Mouse (Mus musculus) limb, embryonic 11.5 days (tissue): ENCODE results near the gene Kcnj16. TPM values are rescaled to one million over a fixed set of nuclear protein-coding genes. Genes with fewer than 3 reads are reported as not detected.

Experiments used
- ATAC-seq: fragments of 200-750 bp; cut with Nextera tagmentation; 2 replicates; pipeline ENCODE4 v1.8.0; 2017; ENCODE audit warnings: low read depth; ENCODE audit not compliant: insufficient number of reproducible peaks, low FRiP score, low TSS enrichment
- DNase-seq: peaks from one replicate; pipeline ENCODE4 v3.0.0-alpha.2; 2015; ENCODE audit warnings: low spot score
- H3K27ac ChIP-seq: fragments of 300-500 bp; sonication (generic); replicated peaks from 2 replicates; pipeline ENCODE4 v1.5.1; 2014; ENCODE audit warnings: low read depth, mild to moderate bottlenecking, low read length
- H3K27me3 ChIP-seq: fragments of 300-500 bp; sonication (generic); 2 replicates; pipeline ENCODE4 v1.6.1; 2014; ENCODE audit warnings: mild to moderate bottlenecking, low read length, mixed read lengths; ENCODE audit not compliant: control insufficient read depth, insufficient read depth
- H3K36me3 ChIP-seq: fragments of 300-500 bp; sonication (generic); 2 replicates; pipeline ENCODE4 v1.6.1; 2014; ENCODE audit warnings: mild to moderate bottlenecking, low read length, moderate library complexity, mixed read lengths; ENCODE audit not compliant: control insufficient read depth, insufficient read depth
- H3K4me1 ChIP-seq: fragments of 300-500 bp; sonication (generic); 2 replicates; pipeline ENCODE4 v1.6.1; 2014; ENCODE audit warnings: low read length, mixed read lengths; ENCODE audit not compliant: control insufficient read depth, insufficient read depth
- H3K4me2 ChIP-seq: fragments of 300-500 bp; sonication (generic); 2 replicates; pipeline ENCODE4 v1.6.1; 2014; ENCODE audit warnings: low read depth, mild to moderate bottlenecking, moderate library complexity; ENCODE audit not compliant: severe bottlenecking
- H3K4me3 ChIP-seq: fragments of 300-500 bp; sonication (generic); 2 replicates; pipeline ENCODE4 v1.5.1; 2014; ENCODE audit warnings: low read depth, low read length
- H3K9ac ChIP-seq: fragments of 300-500 bp; sonication (generic); 2 replicates; pipeline ENCODE4 v1.6.1; 2014; ENCODE audit warnings: mild to moderate bottlenecking, low read length
- H3K9me3 ChIP-seq: fragments of 300-500 bp; sonication (generic); 2 replicates; pipeline ENCODE4 v1.6.1; 2016; ENCODE audit warnings: low read length; ENCODE audit not compliant: control insufficient read depth
- WGBS: fragments of 180-500 bp; shearing (Covaris S2); extraction: QIAGEN DNeasy Blood & Tissue Kit; methylation state at CpG from one replicate; pipeline ENCODE4 v1.1.7; 2014; 5-methylcytosine and 5-hydroxymethylcytosine counted together
- polyA plus RNA-seq: library from polyadenylated mRNA; unstranded; fragments of >200 nt; fragmentation: Nextera tagmentation; extraction: Ambion mirVana; gene quantifications from 2 replicates; pipeline ENCODE4 v1.2.1, GENCODE M21; 2014

The Kcnj16 gene
- polyA plus RNA-seq, 1 experiment from 2014 or later, result 0.15 TPM

GRCm38 (mm10) chr11:111022681-111023281 lies 54.9 kb downstream of the Kcnj16 start:
- 74% methylated on average over 8 of the region's 8 CpGs for WGBS
- Histone ChIP-seq H3K36me3 (no peaks in the 10 kb centered on the region), H3K27me3 (no peaks in the 10 kb centered on the region), H3K4me3 (no peak overlapping the region), H3K4me1 (no peaks in the 10 kb centered on the region), H3K4me2 (no peak overlapping the region), H3K9me3 (no peaks in the 10 kb centered on the region), H3K9ac (no peak overlapping the region), H3K27ac (no peak overlapping the region)
- DNase-seq (no peak), ATAC-seq (no peak)

- H3K27ac ChIP-seq, result no peak overlapping the region
- no peak overlapping the region for H3K4me2 ChIP-seq
- H3K4me3 ChIP-seq, result no peak overlapping the region
- no peaks in the 10 kb centered on the region for H3K36me3 ChIP-seq
- H3K9me3 ChIP-seq, result no peaks in the 10 kb centered on the region
- H3K9ac ChIP-seq, result no peak overlapping the region
- DNase-seq (no peak), ATAC-seq (no peak)
- 47% methylated on average over 5 of the region's 5 CpGs for WGBS
- H3K4me1 ChIP-seq, result no peaks in the 10 kb centered on the region
- H3K27me3 ChIP-seq, result no peaks in the 10 kb centered on the region
These were observed 74.3 kb downstream of the Kcnj16 start for GRCm38 (mm10) chr11:111042175-111042574.

GRCm38 (mm10) chr11:111043298-111043697 lies 75.5 kb downstream of the Kcnj16 start:
- H3K4me3 ChIP-seq, result no peak overlapping the region
- H3K27me3 ChIP-seq, result no peaks in the 10 kb centered on the region
- H3K4me1 ChIP-seq, result no peaks in the 10 kb centered on the region
- H3K36me3 ChIP-seq, result no peaks in the 10 kb centered on the region
- WGBS, result 81% methylated on average over 4 of the region's 4 CpGs
- H3K9me3 ChIP-seq, result no peaks in the 10 kb centered on the region
- no peak overlapping the region for H3K9ac ChIP-seq
- no peak for DNase-seq
- no peak for ATAC-seq
- H3K27ac ChIP-seq, result no peak overlapping the region
- no peak overlapping the region for H3K4me2 ChIP-seq

DNA sequence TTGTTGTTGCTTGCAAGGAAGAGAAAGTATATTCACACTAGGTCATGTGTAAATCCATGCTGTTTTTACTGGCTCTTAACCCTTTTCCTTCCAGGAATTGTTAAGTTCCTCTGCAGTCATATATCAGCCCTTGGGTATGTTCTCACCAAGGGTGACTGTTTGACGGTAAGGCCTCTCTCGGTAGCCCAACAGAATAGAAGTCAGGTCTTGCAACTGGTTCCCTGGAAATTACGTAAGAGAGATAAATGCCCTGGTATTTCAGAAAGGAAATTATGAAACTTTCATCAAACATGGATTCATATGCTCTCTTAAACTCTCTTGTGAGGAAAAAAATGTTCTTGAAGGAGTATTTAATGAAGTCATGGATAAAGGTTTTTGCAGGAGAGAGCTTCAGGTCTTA lies 86.4 kb downstream of the Kcnj16 start:
- Histone ChIP-seq H3K4me2 (no peak overlapping the region), H3K9ac (no peak overlapping the region), H3K27me3 (no peaks in the 10 kb centered on the region), H3K36me3 (no peaks in the 10 kb centered on the region), H3K27ac (no peak overlapping the region), H3K4me3 (no peak overlapping the region), H3K9me3 (no peaks in the 10 kb centered on the region), H3K4me1 (no peaks in the 10 kb centered on the region)
- ATAC-seq (no peak), DNase-seq (no peak)
- WGBS, result 84% methylated on average over 3 of the region's 3 CpGs

- Histone ChIP-seq H3K4me1 (no peaks in the 10 kb centered on the region), H3K27me3 (no peaks in the 10 kb centered on the region), H3K9me3 (no peaks in the 10 kb centered on the region), H3K27ac (no peak overlapping the region), H3K4me2 (no peak overlapping the region), H3K36me3 (no peaks in the 10 kb centered on the region), H3K4me3 (no peak overlapping the region), H3K9ac (no peak overlapping the region)
- WGBS, result 90% methylated on average over 8 of the region's 8 CpGs
- ATAC-seq (no peak), DNase-seq (no peak)
These were observed 87.3 kb downstream of the Kcnj16 start for GRCm38 (mm10) chr11:111054854-111055822.

- H3K4me2 ChIP-seq, result no peak overlapping the region
- no peaks in the 10 kb centered on the region for H3K36me3 ChIP-seq
- H3K9me3 ChIP-seq, result no peaks in the 10 kb centered on the region
- no peak overlapping the region for H3K9ac ChIP-seq
- no peak for ATAC-seq
- 53% methylated on average over 13 of the region's 13 CpGs for WGBS
- no peaks in the 10 kb centered on the region for H3K4me1 ChIP-seq
- H3K27me3 ChIP-seq, result no peaks in the 10 kb centered on the region
- H3K27ac ChIP-seq, result no peak overlapping the region
- no peak overlapping the region for H3K4me3 ChIP-seq
- no peak for DNase-seq
These were observed 88.2 kb downstream of the Kcnj16 start for GRCm38 (mm10) chr11:111056030-111056429.

GRCm38 (mm10) chr11:111057435-111057834 lies 89.6 kb downstream of the Kcnj16 start:
- Histone ChIP-seq H3K4me1 (no peaks in the 10 kb centered on the region), H3K27ac (no peak overlapping the region), H3K4me2 (no peak overlapping the region), H3K4me3 (no peak overlapping the region), H3K9ac (no peak overlapping the region), H3K9me3 (no peaks in the 10 kb centered on the region), H3K27me3 (no peaks in the 10 kb centered on the region), H3K36me3 (no peaks in the 10 kb centered on the region)
- WGBS, result 96% methylated on average over 4 of the region's 4 CpGs
- no peak for DNase-seq
- no peak for ATAC-seq

DNA sequence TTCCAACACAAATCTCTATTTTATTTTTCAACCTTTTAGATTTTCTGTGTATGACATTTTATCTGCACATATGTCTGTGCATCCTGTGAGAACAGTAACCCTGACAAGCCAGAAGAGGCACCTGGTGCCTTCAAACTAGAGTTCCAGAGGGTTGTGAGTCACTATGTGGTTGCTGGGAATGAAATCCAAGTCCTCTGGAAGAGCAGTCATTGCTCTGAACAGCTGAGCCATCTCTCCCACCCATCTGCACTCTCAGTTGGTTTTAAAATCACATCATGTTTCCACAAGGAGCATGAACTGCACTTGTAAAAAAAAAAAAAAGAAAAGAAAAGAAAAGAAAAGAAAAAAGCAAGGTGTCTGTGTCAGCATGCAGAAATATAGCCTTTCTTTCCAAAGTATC lies 91.6 kb downstream of the Kcnj16 start:
- Histone ChIP-seq H3K9ac (no peak overlapping the region), H3K4me2 (no peak overlapping the region), H3K27ac (no peak overlapping the region), H3K36me3 (no peaks in the 10 kb centered on the region), H3K4me1 (no peaks in the 10 kb centered on the region), H3K9me3 (no peaks in the 10 kb centered on the region), H3K4me3 (no peak overlapping the region), H3K27me3 (no peaks in the 10 kb centered on the region)
- DNase-seq (no peak), ATAC-seq (no peak)
